Mouse (Mus musculus) lung, embryonic 14.5 days (tissue): ENCODE results near the gene Cep63. TPM values are rescaled to one million over a fixed set of nuclear protein-coding genes. Genes with fewer than 3 reads are reported as not detected.

Experiments
- ATAC-seq: fragments of 200-750 bp; cut with Nextera tagmentation; 2 replicates; pipeline ENCODE4 v1.8.0; 2017; ENCODE audit warnings: mild to moderate bottlenecking, moderate TSS enrichment, moderate library complexity; ENCODE audit not compliant: insufficient read depth
- DNase-seq: peaks from one replicate; pipeline ENCODE4 v3.0.0-alpha.2; 2015
- H3K27ac ChIP-seq: fragments of 300-500 bp; sonication (generic); 2 replicates; pipeline ENCODE4 v1.5.1; 2014; ENCODE audit warnings: low read depth, mild to moderate bottlenecking, moderate library complexity
- H3K27me3 ChIP-seq: fragments of 300-500 bp; sonication (generic); 2 replicates; pipeline ENCODE4 v1.6.1; 2014; ENCODE audit warnings: low read length, control low read depth; ENCODE audit not compliant: insufficient read depth
- H3K36me3 ChIP-seq: fragments of 300-500 bp; sonication (generic); 2 replicates; pipeline ENCODE4 v1.6.1; 2014; ENCODE audit warnings: control low read depth; ENCODE audit not compliant: insufficient read depth
- H3K4me1 ChIP-seq: fragments of 300-500 bp; sonication (generic); 2 replicates; pipeline ENCODE4 v1.6.1; 2014; ENCODE audit warnings: antibody characterized with exemption, control low read depth; ENCODE audit not compliant: insufficient read depth
- H3K4me2 ChIP-seq: fragments of 300-500 bp; sonication (generic); 2 replicates; pipeline ENCODE4 v1.6.1; 2014; ENCODE audit warnings: mild to moderate bottlenecking
- H3K4me3 ChIP-seq: fragments of 300-500 bp; sonication (generic); 2 replicates; pipeline ENCODE4 v1.5.1; 2014; ENCODE audit warnings: low read depth, low read length
- H3K9ac ChIP-seq: fragments of 300-500 bp; sonication (generic); 2 replicates; pipeline ENCODE4 v1.6.1; 2014
- H3K9me3 ChIP-seq: fragments of 300-500 bp; sonication (generic); 2 replicates; pipeline ENCODE4 v1.6.1; 2016; ENCODE audit warnings: low read depth, low read length, control low read depth
- CTCF ChIP-seq: IDR thresholded peaks from 2 replicates; pipeline ENCODE4 v1.5.1; 2016; ENCODE audit warnings: antibody characterized with exemption, low read depth
- WGBS: fragments of 180-500 bp; shearing (Covaris S2); extraction: QIAGEN DNeasy Blood & Tissue Kit; methylation state at CpG from one replicate; pipeline ENCODE4 v1.1.7; 2014; 5-methylcytosine and 5-hydroxymethylcytosine counted together
- polyA plus RNA-seq: library from polyadenylated mRNA; unstranded; fragments of >200 nt; fragmentation: Nextera tagmentation; extraction: Ambion mirVana; gene quantifications from 2 replicates; pipeline ENCODE4 v1.2.1, GENCODE M21; 2014

Cep63 gene
- polyA plus RNA-seq, 1 experiment from 2014 or later: 44.2 TPM

GRCm38 (mm10) chr9:102632173-102632572 is 5.8 kb upstream of the Cep63 start:
- H3K4me3 ChIP-seq: no peak overlapping the region
- no peaks in the 10 kb centered on the region for H3K27me3 ChIP-seq
- H3K27ac ChIP-seq: peak overlapping the region; percentile 32; the same call in 1 of the 2 replicates
- peaks cover 13% of the 10 kb centered on the region for H3K36me3 ChIP-seq
- 62% methylated on average over 4 of the region's 4 CpGs for WGBS
- H3K4me2 ChIP-seq: no peak overlapping the region
- H3K9ac ChIP-seq: no peak overlapping the region
- DNase-seq: peak; percentile 69
- no peaks in the 10 kb centered on the region for H3K9me3 ChIP-seq
- ATAC-seq: peak; percentile 46
- TF ChIP-seq CTCF: no peak
- H3K4me1 ChIP-seq: peaks cover 5% of the 10 kb centered on the region; the same call in 1 of the 2 replicates

- Histone ChIP-seq H3K4me1 (peaks cover under 1% of the 10 kb centered on the region; the same call in 1 of the 2 replicates), H3K9ac (no peak overlapping the region), H3K4me3 (no peak overlapping the region), H3K27me3 (no peaks in the 10 kb centered on the region), H3K36me3 (peaks cover 13% of the 10 kb centered on the region), H3K9me3 (no peaks in the 10 kb centered on the region), H3K27ac (peak overlapping the region; percentile 32; the same call in 1 of the 2 replicates), H3K4me2 (no peak overlapping the region)
- no peak for TF ChIP-seq CTCF
- DNase-seq: no peak
- ATAC-seq: no peak; the same call in 1 of the 2 replicates
- 48% methylated on average over 2 of the region's 2 CpGs for WGBS
Observed at GRCm38 (mm10) chr9:102631589-102632147, 5.3 kb upstream of the Cep63 start.

GRCm38 (mm10) chr9:102629052-102629451 is 2.7 kb upstream of the Cep63 start:
- TF ChIP-seq CTCF: no peak
- Histone ChIP-seq H3K4me1 (no peaks in the 10 kb centered on the region; the same call in 1 of the 2 replicates), H3K4me3 (no peak overlapping the region), H3K9me3 (no peaks in the 10 kb centered on the region), H3K9ac (no peak overlapping the region), H3K4me2 (no peak overlapping the region), H3K27ac (no peak overlapping the region), H3K36me3 (peaks cover 9% of the 10 kb centered on the region), H3K27me3 (no peaks in the 10 kb centered on the region)
- 38% methylated on average over 7 of the region's 7 CpGs for WGBS
- DNase-seq (no peak), ATAC-seq (no peak)

- Histone ChIP-seq H3K4me2 (peak overlapping the region; percentile 81), H3K36me3 (peaks cover 5% of the 10 kb centered on the region; the same call in 1 of the 2 replicates), H3K9ac (peak overlapping the region; percentile 99), H3K27me3 (no peaks in the 10 kb centered on the region), H3K4me1 (no peaks in the 10 kb centered on the region; the same call in 1 of the 2 replicates), H3K27ac (peak overlapping the region; percentile 97; the same call in 1 of the 2 replicates), H3K4me3 (peak overlapping the region; percentile 92), H3K9me3 (no peaks in the 10 kb centered on the region)
- ATAC-seq (no peak), DNase-seq (no peak)
- 59% methylated on average over 7 of the region's 7 CpGs for WGBS
- TF ChIP-seq CTCF: no peak
Observed at GRCm38 (mm10) chr9:102627442-102627841, 1.1 kb upstream of the Cep63 start.

- no peak for DNase-seq
- Histone ChIP-seq H3K4me1 (no peaks in the 10 kb centered on the region; the same call in 1 of the 2 replicates), H3K27me3 (no peaks in the 10 kb centered on the region), H3K9me3 (no peaks in the 10 kb centered on the region), H3K36me3 (peaks cover 5% of the 10 kb centered on the region; the same call in 1 of the 2 replicates), H3K4me3 (peak overlapping the region; percentile 92), H3K4me2 (peak overlapping the region; percentile 81), H3K9ac (peak overlapping the region; percentile 99), H3K27ac (peak overlapping the region; percentile 97)
- no peak for TF ChIP-seq CTCF
- WGBS: under 1% methylated on average over 9 of the region's 9 CpGs
- peak; percentile 1; the same call in 1 of the 2 replicates for ATAC-seq
Observed at GRCm38 (mm10) chr9:102626839-102627225, 498 bp upstream of the Cep63 start.

- DNase-seq (peak; percentile 67), ATAC-seq (no peak; the same call in 1 of the 2 replicates)
- Histone ChIP-seq H3K9me3 (no peaks in the 10 kb centered on the region), H3K9ac (peak overlapping the region; percentile 99), H3K4me3 (peak overlapping the region; percentile 92), H3K36me3 (peaks cover 5% of the 10 kb centered on the region; the same call in 1 of the 2 replicates), H3K27me3 (no peaks in the 10 kb centered on the region), H3K4me2 (peak overlapping the region; percentile 81), H3K27ac (peak overlapping the region; percentile 97), H3K4me1 (no peaks in the 10 kb centered on the region)
- 0 out of 2 replicates have a peak, but pooled peaks have one; percentile 5 for TF ChIP-seq CTCF
- WGBS: under 1% methylated on average over 27 of the region's 27 CpGs
Observed at GRCm38 (mm10) chr9:102625401-102625982, 842 bp downstream of the Cep63 start.

- no peaks in the 10 kb centered on the region for H3K27me3 ChIP-seq
- no peak for DNase-seq
- H3K9me3 ChIP-seq: no peaks in the 10 kb centered on the region
- H3K4me2 ChIP-seq: no peak overlapping the region
- no peak overlapping the region for H3K4me3 ChIP-seq
- H3K4me1 ChIP-seq: no peaks in the 10 kb centered on the region
- no peaks in the 10 kb centered on the region for H3K36me3 ChIP-seq
- H3K27ac ChIP-seq: no peak overlapping the region
- no peak for TF ChIP-seq CTCF
- no peak overlapping the region for H3K9ac ChIP-seq
- no peak for ATAC-seq
- WGBS: 86% methylated on average over 7 of the region's 7 CpGs
Observed at GRCm38 (mm10) chr9:102623581-102623980, 2.8 kb downstream of the Cep63 start.
